Mouse (Mus musculus) forebrain, embryonic 11.5 days (tissue): ENCODE results near the gene Kbtbd2. TPM values are rescaled to one million over a fixed set of nuclear protein-coding genes. Genes with fewer than 3 reads are reported as not detected.

ENCODE experiments used
- ATAC-seq: fragments of 200-750 bp; cut with Nextera tagmentation; replicated peaks from 2 replicates; pipeline ENCODE4 v1.8.0; 2017; ENCODE audit warnings: moderate TSS enrichment; ENCODE audit not compliant: low FRiP score
- DNase-seq: peaks from one replicate; pipeline ENCODE4 v3.0.0-alpha.2; 2017; ENCODE audit warnings: low spot score
- H3K27ac ChIP-seq: fragments of 300-500 bp; sonication (generic); 2 replicates; pipeline ENCODE4 v1.5.1; 2014; ENCODE audit warnings: low read depth, low read length
- H3K27me3 ChIP-seq: fragments of 300-500 bp; sonication (generic); 2 replicates; pipeline ENCODE4 v1.6.1; 2014; ENCODE audit warnings: mild to moderate bottlenecking, low read length, mixed read lengths; ENCODE audit not compliant: control insufficient read depth, insufficient read depth
- H3K36me3 ChIP-seq: fragments of 300-500 bp; sonication (generic); 2 replicates; pipeline ENCODE4 v1.6.1; 2014; ENCODE audit warnings: mild to moderate bottlenecking, low read length, moderate library complexity, mixed read lengths; ENCODE audit not compliant: control insufficient read depth, insufficient read depth
- H3K4me1 ChIP-seq: fragments of 300-500 bp; sonication (generic); replicated peaks from 2 replicates; pipeline ENCODE4 v1.6.1; 2014; ENCODE audit warnings: low read length, mixed read lengths; ENCODE audit not compliant: control insufficient read depth, insufficient read depth
- H3K4me2 ChIP-seq: fragments of 300-500 bp; sonication (generic); 2 replicates; pipeline ENCODE4 v1.6.1; 2014; ENCODE audit warnings: low read depth, mild to moderate bottlenecking, low read length, moderate library complexity, mixed read lengths; ENCODE audit not compliant: severe bottlenecking
- H3K4me3 ChIP-seq: fragments of 300-500 bp; sonication (generic); 2 replicates; pipeline ENCODE4 v1.5.1; 2014; ENCODE audit warnings: low read depth, low read length
- H3K9ac ChIP-seq: fragments of 300-500 bp; sonication (generic); 2 replicates; pipeline ENCODE4 v1.6.1; 2014; ENCODE audit warnings: low read length
- H3K9me3 ChIP-seq: fragments of 300-500 bp; sonication (generic); 2 replicates; pipeline ENCODE4 v1.6.1; 2016; ENCODE audit warnings: low read length, mixed read lengths; ENCODE audit not compliant: control insufficient read depth
- WGBS: fragments of 180-500 bp; shearing (Covaris S2); extraction: QIAGEN DNeasy Blood & Tissue Kit; methylation state at CpG from one replicate; pipeline ENCODE4 v1.1.7; 2014; 5-methylcytosine and 5-hydroxymethylcytosine counted together
- polyA plus RNA-seq: library from polyadenylated mRNA; unstranded; fragments of >200 nt; fragmentation: Nextera tagmentation; extraction: Ambion mirVana; gene quantifications from 2 replicates; pipeline ENCODE4 v1.2.1, GENCODE M21; 2014

Gene Kbtbd2
- polyA plus RNA-seq, 1 experiment from 2014 or later: 40.1 TPM

- Histone ChIP-seq H3K9ac (peak overlapping the region; percentile 87), H3K27me3 (no peaks in the 10 kb centered on the region), H3K27ac (peak overlapping the region; percentile 98), H3K4me3 (peak overlapping the region; percentile 73), H3K9me3 (no peaks in the 10 kb centered on the region; the same call in 1 of the 2 replicates), H3K4me1 (peaks cover 7% of the 10 kb centered on the region; the same call in 1 of the 2 replicates), H3K4me2 (peak overlapping the region; percentile 78), H3K36me3 (no peaks in the 10 kb centered on the region)
- peak; percentile 67 for DNase-seq
- under 1% methylated on average over 16 of the region's 16 CpGs for WGBS
- peak; percentile 25 for ATAC-seq
Observed at GRCm38 (mm10) chr6:56796668-56797141, 908 bp downstream of the Kbtbd2 start.

- ATAC-seq (no peak), DNase-seq (no peak)
- peak overlapping the region; percentile 87 for H3K9ac ChIP-seq
- no peaks in the 10 kb centered on the region for H3K36me3 ChIP-seq
- H3K4me2 ChIP-seq: peak overlapping the region; percentile 78
- H3K27me3 ChIP-seq: no peaks in the 10 kb centered on the region
- peak overlapping the region; percentile 98; the same call in 1 of the 2 replicates for H3K27ac ChIP-seq
- peaks cover 7% of the 10 kb centered on the region; the same call in 1 of the 2 replicates for H3K4me1 ChIP-seq
- H3K4me3 ChIP-seq: peak overlapping the region; percentile 73
- H3K9me3 ChIP-seq: no peaks in the 10 kb centered on the region; the same call in 1 of the 2 replicates
- 14% methylated on average over 8 of the region's 8 CpGs for WGBS
Observed at GRCm38 (mm10) chr6:56796232-56796631, 1.4 kb downstream of the Kbtbd2 start.

GRCm38 (mm10) chr6:56794834-56795233, 2.8 kb downstream of the Kbtbd2 start:
- ATAC-seq: no peak
- H3K27ac ChIP-seq: no peak overlapping the region
- H3K9ac ChIP-seq: no peak overlapping the region
- no peaks in the 10 kb centered on the region for H3K36me3 ChIP-seq
- WGBS: 93% methylated on average over 5 of the region's 5 CpGs
- H3K4me3 ChIP-seq: no peak overlapping the region
- H3K4me2 ChIP-seq: no peak overlapping the region; the same call in 1 of the 2 replicates
- H3K27me3 ChIP-seq: no peaks in the 10 kb centered on the region
- no peak for DNase-seq
- H3K4me1 ChIP-seq: peaks cover 7% of the 10 kb centered on the region; the same call in 1 of the 2 replicates
- no peaks in the 10 kb centered on the region; the same call in 1 of the 2 replicates for H3K9me3 ChIP-seq

GRCm38 (mm10) chr6:56789336-56789735, 8.3 kb downstream of the Kbtbd2 start:
- H3K27me3 ChIP-seq: no peaks in the 10 kb centered on the region
- H3K36me3 ChIP-seq: peaks cover 3% of the 10 kb centered on the region; the same call in 1 of the 2 replicates
- H3K9ac ChIP-seq: no peak overlapping the region
- no peak for ATAC-seq
- no peak for DNase-seq
- no peak overlapping the region for H3K27ac ChIP-seq
- no peak overlapping the region for H3K4me2 ChIP-seq
- H3K4me1 ChIP-seq: no peaks in the 10 kb centered on the region
- H3K4me3 ChIP-seq: no peak overlapping the region
- 83% methylated on average over 3 of the region's 3 CpGs for WGBS
- no peaks in the 10 kb centered on the region; the same call in 1 of the 2 replicates for H3K9me3 ChIP-seq

- no peak overlapping the region for H3K9ac ChIP-seq
- H3K4me1 ChIP-seq: no peaks in the 10 kb centered on the region
- H3K27ac ChIP-seq: no peak overlapping the region
- no peak overlapping the region for H3K4me3 ChIP-seq
- H3K36me3 ChIP-seq: peaks cover 3% of the 10 kb centered on the region; the same call in 1 of the 2 replicates
- H3K9me3 ChIP-seq: no peaks in the 10 kb centered on the region; the same call in 1 of the 2 replicates
- DNase-seq (no peak), ATAC-seq (no peak)
- 96% methylated on average over 2 of the region's 2 CpGs for WGBS
- no peak overlapping the region for H3K4me2 ChIP-seq
- no peaks in the 10 kb centered on the region for H3K27me3 ChIP-seq
Observed at GRCm38 (mm10) chr6:56787668-56788067, 9.9 kb downstream of the Kbtbd2 start.

- DNase-seq (no peak), ATAC-seq (no peak)
- Histone ChIP-seq H3K27ac (no peak overlapping the region), H3K4me1 (no peaks in the 10 kb centered on the region), H3K9me3 (no peaks in the 10 kb centered on the region), H3K9ac (no peak overlapping the region), H3K27me3 (no peaks in the 10 kb centered on the region), H3K4me3 (no peak overlapping the region), H3K36me3 (peaks cover 5% of the 10 kb centered on the region; the same call in 1 of the 2 replicates), H3K4me2 (no peak overlapping the region)
- 95% methylated on average over 5 of the region's 5 CpGs for WGBS
Observed at GRCm38 (mm10) chr6:56785068-56785467, 12.5 kb downstream of the Kbtbd2 start.

GRCm38 (mm10) chr6:56783561-56784272, 13.9 kb downstream of the Kbtbd2 start:
- Histone ChIP-seq H3K36me3 (peaks cover 11% of the 10 kb centered on the region), H3K4me3 (no peak overlapping the region), H3K9ac (no peak overlapping the region), H3K9me3 (no peaks in the 10 kb centered on the region), H3K4me2 (no peak overlapping the region), H3K4me1 (no peaks in the 10 kb centered on the region), H3K27ac (no peak overlapping the region), H3K27me3 (no peaks in the 10 kb centered on the region)
- 91% methylated on average over 4 of the region's 4 CpGs for WGBS
- DNase-seq (no peak), ATAC-seq (no peak)

- Histone ChIP-seq H3K4me3 (no peak overlapping the region), H3K9me3 (no peaks in the 10 kb centered on the region), H3K27me3 (no peaks in the 10 kb centered on the region), H3K27ac (no peak overlapping the region), H3K36me3 (peaks cover 11% of the 10 kb centered on the region), H3K4me1 (no peaks in the 10 kb centered on the region), H3K4me2 (no peak overlapping the region), H3K9ac (no peak overlapping the region)
- 92% methylated on average over 5 of the region's 5 CpGs for WGBS
- ATAC-seq (no peak), DNase-seq (no peak)
Observed at GRCm38 (mm10) chr6:56779636-56780035, 18.0 kb downstream of the Kbtbd2 start.
